Mouse (Mus musculus) lung, postnatal 14 days (tissue): ENCODE measurements around the gene Rassf5.
A peak's percentile ranks its signal among the peaks of the same experiment; 100 is the strongest.

ENCODE experiments used
- DNase-seq: peaks from one replicate; pipeline ENCODE4 v3.0.0; 2021

The Rassf5 gene

GRCm38 (mm10) chr1:131135960-131136629 is 109.0 kb downstream of the Rassf5 start:
- DNase-seq: no peak

- peak; percentile 26 for DNase-seq
Measured at GRCm38 (mm10) chr1:131134942-131135522, 110.0 kb downstream of the Rassf5 start.

GRCm38 (mm10) chr1:131134231-131134630 is 110.8 kb downstream of the Rassf5 start:
- DNase-seq: no peak
